Mouse (Mus musculus): Measurements from ENCODE around the gene Thsd4.

- TF ChIP-seq USF1 (IDR thresholded peaks at IDR 0.05; ENCODE audit: low read depth) (no peak), CTCF (IDR thresholded peaks at IDR 0.05; ENCODE audit: control insufficient read depth, insufficient read depth, insufficient read length) (no peak), MYOD1 (IDR thresholded peaks at IDR 0.05; ENCODE audit: control insufficient read depth, insufficient read length, low read depth) (no peak), FOSL1 (IDR thresholded peaks at IDR 0.05; ENCODE audit: insufficient read depth, low read length, poor library complexity, severe bottlenecking) (no peak), MYOG (IDR thresholded peaks at IDR 0.05; ENCODE audit: control insufficient read depth, extremely low read depth, insufficient read length) (no peak)
These were observed 137.1 kb downstream of the Thsd4 start for GRCm38 (mm10) chr9:60384751-60385150.
